Mouse (Mus musculus) midbrain, embryonic 14.5 days (tissue): ENCODE measurements at regions not wholly inside any gene's neighbourhood (a gene's known extent, or its start where the extent isn't known, plus 50 kb on each side); places are given as distances from the start of the nearest gene placed in this dataset.
"Not testable (repeated sequence)": the region's sequence is repeated elsewhere in the genome, so short reads cannot be mapped to it uniquely, and the experiment has no call there.

Experiments
- ATAC-seq: fragments of 200-750 bp; cut with Nextera tagmentation; 2 replicates; pipeline ENCODE4 v1.8.0; 2017; ENCODE audit warnings: moderate number of reproducible peaks, moderate library complexity; ENCODE audit not compliant: low FRiP score, low TSS enrichment
- DNase-seq: peaks from one replicate; pipeline ENCODE4 v3.0.0-alpha.2; 2015
- H3K27ac ChIP-seq: fragments of 300-500 bp; sonication (generic); replicated peaks from 2 replicates; pipeline ENCODE4 v1.5.1; 2014; ENCODE audit warnings: mild to moderate bottlenecking, low read depth, low read length, moderate library complexity
- H3K27me3 ChIP-seq: fragments of 300-500 bp; sonication (generic); 2 replicates; pipeline ENCODE4 v1.6.1; 2014; ENCODE audit warnings: low read length, control low read depth, mixed read lengths; ENCODE audit not compliant: control insufficient read depth, insufficient read depth
- H3K36me3 ChIP-seq: fragments of 300-500 bp; sonication (generic); 2 replicates; pipeline ENCODE4 v1.6.1; 2014; ENCODE audit warnings: low read length, control low read depth; ENCODE audit not compliant: control insufficient read depth, insufficient read depth
- H3K4me1 ChIP-seq: fragments of 300-500 bp; sonication (generic); 2 replicates; pipeline ENCODE4 v1.6.1; 2014; ENCODE audit warnings: mild to moderate bottlenecking, antibody characterized with exemption, low read length, control low read depth; ENCODE audit not compliant: control insufficient read depth, insufficient read depth
- H3K4me2 ChIP-seq: fragments of 300-500 bp; sonication (generic); 2 replicates; pipeline ENCODE4 v1.6.1; 2014; ENCODE audit warnings: mild to moderate bottlenecking, low read length, moderate library complexity
- H3K4me3 ChIP-seq: fragments of 300-500 bp; sonication (generic); replicated peaks from 2 replicates; pipeline ENCODE4 v1.5.1; 2014; ENCODE audit warnings: low read depth, low read length
- H3K9ac ChIP-seq: fragments of 300-500 bp; sonication (generic); replicated peaks from 2 replicates; pipeline ENCODE4 v1.6.1; 2014; ENCODE audit warnings: mild to moderate bottlenecking, low read length, moderate library complexity
- H3K9me3 ChIP-seq: fragments of 300-500 bp; sonication (generic); 2 replicates; pipeline ENCODE4 v1.6.1; 2016; ENCODE audit warnings: low read length, control low read depth, mixed read lengths; ENCODE audit not compliant: control insufficient read depth
- WGBS: fragments of 180-500 bp; shearing (Covaris S2); extraction: QIAGEN DNeasy Blood & Tissue Kit; methylation state at CpG from one replicate; pipeline ENCODE4 v1.1.7; 2014; 5-methylcytosine and 5-hydroxymethylcytosine counted together

GRCm38 (mm10) chr17:83969407-83969826 is 121.7 kb upstream of the Haao start:
- WGBS, result 71% methylated on average over 7 of the region's 7 CpGs
- no peaks in the 10 kb centered on the region; the same call in 1 of the 2 replicates for H3K4me1 ChIP-seq
- no peak overlapping the region for H3K4me2 ChIP-seq
- H3K4me3 ChIP-seq, result no peak overlapping the region
- no peaks in the 10 kb centered on the region for H3K9me3 ChIP-seq
- no peak overlapping the region for H3K27ac ChIP-seq
- ATAC-seq (no peak), DNase-seq (no peak)
- H3K9ac ChIP-seq, result no peak overlapping the region
- no peaks in the 10 kb centered on the region for H3K27me3 ChIP-seq
- H3K36me3 ChIP-seq, result no peaks in the 10 kb centered on the region

- H3K4me3 ChIP-seq, DNase-seq, H3K4me1 ChIP-seq, H3K9ac ChIP-seq, H3K36me3 ChIP-seq, H3K9me3 ChIP-seq, ATAC-seq, H3K4me2 ChIP-seq, H3K27me3 ChIP-seq, H3K27ac ChIP-seq: not testable (repeated sequence)
- WGBS, result 91% methylated on average over 3 of the region's 3 CpGs
Measured at GRCm38 (mm10) chr17:83968124-83968523, 120.4 kb upstream of the Haao start.

- H3K9me3 ChIP-seq, result no peaks in the 10 kb centered on the region
- H3K27ac ChIP-seq, result no peak overlapping the region
- H3K36me3 ChIP-seq, result no peaks in the 10 kb centered on the region
- no peak overlapping the region for H3K4me2 ChIP-seq
- no peak for DNase-seq
- H3K4me1 ChIP-seq, result no peaks in the 10 kb centered on the region
- ATAC-seq, result no peak
- no peaks in the 10 kb centered on the region for H3K27me3 ChIP-seq
- H3K9ac ChIP-seq, result no peak overlapping the region
- 93% methylated on average over 6 of the region's 6 CpGs for WGBS
- no peak overlapping the region for H3K4me3 ChIP-seq
Measured at GRCm38 (mm10) chr17:83967007-83967406, 119.2 kb upstream of the Haao start.

GRCm38 (mm10) chr17:83964454-83965211 is 116.9 kb upstream of the Haao start:
- no peak for ATAC-seq
- no peak overlapping the region for H3K4me3 ChIP-seq
- no peaks in the 10 kb centered on the region for H3K27me3 ChIP-seq
- no peak for DNase-seq
- no peaks in the 10 kb centered on the region for H3K36me3 ChIP-seq
- 0 out of 2 replicates have a peak, but pooled peaks cover 3% of the 10 kb centered on the region for H3K4me1 ChIP-seq
- WGBS, result 44% methylated on average over 13 of the region's 13 CpGs
- H3K27ac ChIP-seq, result no peak overlapping the region
- no peaks in the 10 kb centered on the region for H3K9me3 ChIP-seq
- H3K4me2 ChIP-seq, result no peak overlapping the region
- no peak overlapping the region for H3K9ac ChIP-seq

- no peaks in the 10 kb centered on the region for H3K27me3 ChIP-seq
- ATAC-seq, result no peak
- no peaks in the 10 kb centered on the region for H3K9me3 ChIP-seq
- H3K27ac ChIP-seq, result no peak overlapping the region
- DNase-seq, result no peak
- H3K36me3 ChIP-seq, result no peaks in the 10 kb centered on the region
- H3K4me3 ChIP-seq, result no peak overlapping the region
- no peak overlapping the region for H3K4me2 ChIP-seq
- WGBS, result 73% methylated on average over 8 of the region's 8 CpGs
- no peak overlapping the region for H3K9ac ChIP-seq
- H3K4me1 ChIP-seq, result peaks cover 9% of the 10 kb centered on the region; the same call in 1 of the 2 replicates
Measured at GRCm38 (mm10) chr17:83963561-83963960, 115.8 kb upstream of the Haao start.

- no peak for ATAC-seq
- Histone ChIP-seq H3K9me3 (no peaks in the 10 kb centered on the region), H3K4me3 (no peak overlapping the region), H3K36me3 (no peaks in the 10 kb centered on the region), H3K27me3 (no peaks in the 10 kb centered on the region), H3K27ac (no peak overlapping the region), H3K4me2 (no peak overlapping the region), H3K9ac (no peak overlapping the region), H3K4me1 (peaks cover 9% of the 10 kb centered on the region; the same call in 1 of the 2 replicates)
- no peak for DNase-seq
- WGBS, result 25% methylated on average over 4 of the region's 4 CpGs
Measured at GRCm38 (mm10) chr17:83962841-83963240, 115.1 kb upstream of the Haao start.

- no peak overlapping the region for H3K9ac ChIP-seq
- WGBS, result 94% methylated on average over 6 of the region's 6 CpGs
- no peaks in the 10 kb centered on the region for H3K27me3 ChIP-seq
Measured at GRCm38 (mm10) chr17:83962126-83962525, 114.4 kb upstream of the Haao start.

GRCm38 (mm10) chr17:83960821-83961220 is 113.1 kb upstream of the Haao start:
- DNase-seq, result no peak
- no peak overlapping the region for H3K9ac ChIP-seq
- 86% methylated on average over 7 of the region's 7 CpGs for WGBS
- no peak overlapping the region for H3K4me2 ChIP-seq
- ATAC-seq, result no peak
- peaks cover 9% of the 10 kb centered on the region; the same call in 1 of the 2 replicates for H3K4me1 ChIP-seq
- H3K36me3 ChIP-seq, result no peaks in the 10 kb centered on the region
- no peaks in the 10 kb centered on the region for H3K27me3 ChIP-seq
- H3K4me3 ChIP-seq, result no peak overlapping the region
- H3K9me3 ChIP-seq, result no peaks in the 10 kb centered on the region
- H3K27ac ChIP-seq, result no peak overlapping the region

More at GRCm38 (mm10) chr17:83962126-83962525, 114.4 kb upstream of the Haao start:
- Histone ChIP-seq H3K9me3 (no peaks in the 10 kb centered on the region), H3K4me2 (no peak overlapping the region), H3K36me3 (no peaks in the 10 kb centered on the region), H3K4me3 (no peak overlapping the region), H3K27ac (no peak overlapping the region), H3K4me1 (peaks cover 9% of the 10 kb centered on the region; the same call in 1 of the 2 replicates)
- ATAC-seq (no peak), DNase-seq (no peak)

- 63% methylated on average over 3 of the region's 3 CpGs for WGBS
- no peak overlapping the region for H3K4me3 ChIP-seq
- no peak overlapping the region for H3K27ac ChIP-seq
- H3K4me1 ChIP-seq, result peaks cover 16% of the 10 kb centered on the region; the same call in 1 of the 2 replicates
- ATAC-seq (no peak), DNase-seq (no peak)
- H3K9ac ChIP-seq, result no peak overlapping the region
- H3K36me3 ChIP-seq, result no peaks in the 10 kb centered on the region
- no peaks in the 10 kb centered on the region for H3K27me3 ChIP-seq
- H3K4me2 ChIP-seq, result no peak overlapping the region
- H3K9me3 ChIP-seq, result no peaks in the 10 kb centered on the region
Measured at GRCm38 (mm10) chr17:83960158-83960557, 112.4 kb upstream of the Haao start.
